Mouse (Mus musculus) left cerebral cortex, postnatal 10 days (tissue): ENCODE measurements at regions not wholly inside any gene's neighbourhood (a gene's known extent, or its start where the extent isn't known, plus 50 kb on each side); places are given as distances from the start of the nearest gene placed in this dataset.
"Not testable (repeated sequence)": the region's sequence is repeated elsewhere in the genome, so short reads cannot be mapped to it uniquely, and the experiment has no call there.

ENCODE experiments used
- DNase-seq, 2 experiments: peaks; one replicate each; pipeline ENCODE4 v3.0.0; 2021 to 2022; ENCODE audit warnings: low spot score in 2 of 2, mixed read lengths in 1 of 2; ENCODE audit errors: extremely low spot score in 1 of 2
- intact Hi-C: fragments of 180-260 bp; cut with DNase I; formaldehyde crosslinking; loops from one replicate; pipeline ENCODE4 v1.15.1; 2025

- DNase-seq: no peak
- intact Hi-C loops: no loop called here
Measured at GRCm38 (mm10) chr9:11276966-11277365, 372.4 kb upstream of the Cntn5 start.

- intact Hi-C loops: no loop called here
- no peak for DNase-seq
Measured at GRCm38 (mm10) chr9:11256848-11257247, 352.3 kb upstream of the Cntn5 start.

GRCm38 (mm10) chr9:11206829-11207228 is 302.3 kb upstream of the Cntn5 start:
- DNase-seq: peak; percentile 31 to 32
- intact Hi-C loops: no loop called here

- intact Hi-C loops: no loop called here
- DNase-seq: no peak
Measured at GRCm38 (mm10) chr9:11206267-11206666, 301.7 kb upstream of the Cntn5 start.

- DNase-seq: no peak
- intact Hi-C loops: no loop called here
Measured at GRCm38 (mm10) chr9:11192183-11192582, 287.6 kb upstream of the Cntn5 start.

- intact Hi-C loops: no loop called here
- DNase-seq: no peak
Measured at GRCm38 (mm10) chr9:11145799-11146198, 241.2 kb upstream of the Cntn5 start.

GRCm38 (mm10) chr9:11126833-11127232 is 222.3 kb upstream of the Cntn5 start:
- no peak for DNase-seq
- intact Hi-C loops: no loop called here

GRCm38 (mm10) chr9:11119153-11119552 is 214.6 kb upstream of the Cntn5 start:
- intact Hi-C loops: no loop called here
- DNase-seq: no peak

GRCm38 (mm10) chr9:11107828-11108227 is 203.3 kb upstream of the Cntn5 start:
- intact Hi-C loops, DNase-seq: not testable (repeated sequence)

- DNase-seq, intact Hi-C loops: not testable (repeated sequence)
Measured at GRCm38 (mm10) chr9:11107212-11107611, 202.6 kb upstream of the Cntn5 start.

GRCm38 (mm10) chr9:11106268-11106667 is 201.7 kb upstream of the Cntn5 start:
- no peak for DNase-seq
- intact Hi-C loops: no loop called here

- DNase-seq: no peak
- intact Hi-C loops: no loop called here
Measured at GRCm38 (mm10) chr9:11103448-11103847, 198.9 kb upstream of the Cntn5 start.

GRCm38 (mm10) chr9:11092874-11093273 is 188.3 kb upstream of the Cntn5 start:
- intact Hi-C loops: no loop called here
- DNase-seq: no peak

GRCm38 (mm10) chr9:11067125-11067524 is 162.6 kb upstream of the Cntn5 start:
- DNase-seq, intact Hi-C loops: not testable (repeated sequence)

GRCm38 (mm10) chr9:11062856-11063255 is 158.3 kb upstream of the Cntn5 start:
- intact Hi-C loops: no loop called here
- no peak for DNase-seq
